Mouse (Mus musculus) stomach, postnatal 0 days (tissue): Measurements from ENCODE around the gene Dusp14. TPM values are rescaled to one million over a fixed set of nuclear protein-coding genes. Genes with fewer than 3 reads are reported as not detected.
A peak's percentile ranks its signal among the peaks of the same experiment; 100 is the strongest.

ENCODE experiments used
- ATAC-seq: fragments of 200-750 bp; cut with Nextera tagmentation; 2 replicates; pipeline ENCODE4 v1.8.0; 2017; ENCODE audit not compliant: low FRiP score, low TSS enrichment
- DNase-seq: peaks from one replicate; pipeline ENCODE4 v3.0.0-alpha.2; 2016; ENCODE audit warnings: low spot score
- H3K27ac ChIP-seq: fragments of 300-500 bp; sonication (generic); replicated peaks from 2 replicates; pipeline ENCODE4 v1.5.1; 2014; ENCODE audit warnings: mild to moderate bottlenecking, control low read depth
- H3K27me3 ChIP-seq: fragments of 300-500 bp; sonication (generic); 2 replicates; pipeline ENCODE4 v1.6.1; 2014; ENCODE audit warnings: low read length; ENCODE audit not compliant: control insufficient read depth, insufficient read depth
- H3K36me3 ChIP-seq: fragments of 300-500 bp; sonication (generic); 2 replicates; pipeline ENCODE4 v1.6.1; 2014; ENCODE audit warnings: low read length, mixed read lengths; ENCODE audit not compliant: control insufficient read depth, insufficient read depth
- H3K4me1 ChIP-seq: fragments of 300-500 bp; sonication (generic); replicated peaks from 2 replicates; pipeline ENCODE4 v1.6.1; 2014; ENCODE audit warnings: antibody characterized with exemption; ENCODE audit not compliant: control insufficient read depth, insufficient read depth
- H3K4me2 ChIP-seq: fragments of 300-500 bp; sonication (generic); replicated peaks from 2 replicates; pipeline ENCODE4 v1.6.1; 2014; ENCODE audit warnings: low read depth, mild to moderate bottlenecking, control low read depth, moderate library complexity
- H3K4me3 ChIP-seq: fragments of 300-500 bp; sonication (generic); 2 replicates; pipeline ENCODE4 v1.5.1; 2014; ENCODE audit warnings: low read depth, low read length, control low read depth
- H3K9ac ChIP-seq: fragments of 300-500 bp; sonication (generic); 2 replicates; pipeline ENCODE4 v1.6.1; 2014; ENCODE audit warnings: mild to moderate bottlenecking, low read length, control low read depth, mixed read lengths
- H3K9me3 ChIP-seq: fragments of 300-500 bp; sonication (generic); 2 replicates; pipeline ENCODE4 v1.6.1; 2016; ENCODE audit warnings: low read length; ENCODE audit not compliant: control insufficient read depth
- CTCF ChIP-seq: IDR thresholded peaks from 2 replicates; pipeline ENCODE4 v1.5.1; 2016; ENCODE audit warnings: antibody characterized with exemption, low read depth, mild to moderate bottlenecking, moderate library complexity
- EP300 ChIP-seq: optimal IDR thresholded peaks from 2 replicates; pipeline ENCODE3; 2016; ENCODE audit warnings: antibody characterized with exemption
- WGBS: fragments of 180-500 bp; shearing (Covaris S2); extraction: QIAGEN DNeasy Blood & Tissue Kit; methylation state at CpG from one replicate; pipeline ENCODE4 v1.1.7; 2014; 5-methylcytosine and 5-hydroxymethylcytosine counted together
- polyA plus RNA-seq: library from polyadenylated mRNA; unstranded; fragments of >200 nt; fragmentation: Nextera tagmentation; extraction: Ambion mirVana; gene quantifications from 2 replicates; pipeline ENCODE4 v1.2.1, GENCODE M21; 2015

Gene Dusp14
- polyA plus RNA-seq, 1 experiment from 2014 or later = 118 TPM

- no peak for TF ChIP-seq CTCF
- no peak for TF ChIP-seq EP300
- DNase-seq (no peak), ATAC-seq (peak; percentile 58; the same call in 1 of the 2 replicates)
- Histone ChIP-seq H3K27me3 (no peaks in the 10 kb centered on the region), H3K4me1 (0 out of 2 replicates have a peak, but pooled peaks cover 4% of the 10 kb centered on the region), H3K36me3 (no peaks in the 10 kb centered on the region), H3K4me2 (0 out of 2 replicates have a peak overlapping the region, but pooled peaks have one; percentile 25), H3K27ac (peak overlapping the region; percentile 73), H3K9me3 (no peaks in the 10 kb centered on the region), H3K4me3 (no peak overlapping the region), H3K9ac (no peak overlapping the region)
- WGBS = 31% methylated on average over 9 of the region's 9 CpGs
Observed at GRCm38 (mm10) chr11:84072904-84073651, 4.0 kb upstream of the Dusp14 start.

GRCm38 (mm10) chr11:84068191-84069033, 649 bp downstream of the Dusp14 start:
- peak overlapping the region; percentile 83 for H3K4me2 ChIP-seq
- H3K4me1 ChIP-seq = 0 out of 2 replicates have a peak, but pooled peaks cover under 1% of the 10 kb centered on the region
- peak overlapping the region; percentile 82 for H3K27ac ChIP-seq
- TF ChIP-seq CTCF (no peak; the same call in 1 of the 2 replicates), EP300 (no peak)
- DNase-seq (peak; percentile 74), ATAC-seq (peak; percentile 42)
- 4% methylated on average over 40 of the region's 63 CpGs for WGBS
- no peaks in the 10 kb centered on the region for H3K36me3 ChIP-seq
- no peaks in the 10 kb centered on the region for H3K27me3 ChIP-seq
- H3K9ac ChIP-seq = peak overlapping the region; percentile 79
- H3K9me3 ChIP-seq = no peaks in the 10 kb centered on the region
- H3K4me3 ChIP-seq = peak overlapping the region; percentile 70

- no peaks in the 10 kb centered on the region for H3K4me1 ChIP-seq
- DNase-seq (no peak), ATAC-seq (0 out of 2 replicates have a peak, but pooled peaks have one; percentile 12)
- peak overlapping the region; percentile 70 for H3K4me3 ChIP-seq
- H3K36me3 ChIP-seq = no peaks in the 10 kb centered on the region
- peak overlapping the region; percentile 82 for H3K27ac ChIP-seq
- no peaks in the 10 kb centered on the region for H3K27me3 ChIP-seq
- H3K4me2 ChIP-seq = peak overlapping the region; percentile 83
- peak overlapping the region; percentile 79 for H3K9ac ChIP-seq
- WGBS = 3% methylated on average over 21 of the region's 21 CpGs
- TF ChIP-seq CTCF (no peak), EP300 (no peak)
- H3K9me3 ChIP-seq = no peaks in the 10 kb centered on the region
Observed at GRCm38 (mm10) chr11:84067720-84068190, 1.3 kb downstream of the Dusp14 start.

- no peaks in the 10 kb centered on the region for H3K9me3 ChIP-seq
- H3K4me1 ChIP-seq = no peaks in the 10 kb centered on the region
- no peaks in the 10 kb centered on the region for H3K36me3 ChIP-seq
- ATAC-seq (peak; percentile 79), DNase-seq (peak; percentile 69)
- H3K9ac ChIP-seq = peak overlapping the region; percentile 79
- WGBS = 11% methylated on average over 18 of the region's 18 CpGs
- TF ChIP-seq CTCF (no peak), EP300 (no peak)
- H3K4me2 ChIP-seq = peak overlapping the region; percentile 83
- H3K27me3 ChIP-seq = no peaks in the 10 kb centered on the region
- peak overlapping the region; percentile 70 for H3K4me3 ChIP-seq
- peak overlapping the region; percentile 20; the same call in 1 of the 2 replicates for H3K27ac ChIP-seq
Observed at GRCm38 (mm10) chr11:84066927-84067645, 2.0 kb downstream of the Dusp14 start.

GRCm38 (mm10) chr11:84066071-84066481, 3.0 kb downstream of the Dusp14 start:
- H3K9ac ChIP-seq = no peak overlapping the region
- peak overlapping the region; percentile 83 for H3K4me2 ChIP-seq
- H3K27me3 ChIP-seq = no peaks in the 10 kb centered on the region
- H3K36me3 ChIP-seq = no peaks in the 10 kb centered on the region
- no peak overlapping the region for H3K27ac ChIP-seq
- DNase-seq (no peak), ATAC-seq (no peak)
- TF ChIP-seq CTCF (peak; percentile 66), EP300 (no peak)
- peak overlapping the region; percentile 14; the same call in 1 of the 2 replicates for H3K4me3 ChIP-seq
- no peaks in the 10 kb centered on the region for H3K9me3 ChIP-seq
- 5% methylated on average over 11 of the region's 11 CpGs for WGBS
- no peaks in the 10 kb centered on the region for H3K4me1 ChIP-seq
